Mouse (Mus musculus): ENCODE data around the gene D630039A03Rik.

DNA sequence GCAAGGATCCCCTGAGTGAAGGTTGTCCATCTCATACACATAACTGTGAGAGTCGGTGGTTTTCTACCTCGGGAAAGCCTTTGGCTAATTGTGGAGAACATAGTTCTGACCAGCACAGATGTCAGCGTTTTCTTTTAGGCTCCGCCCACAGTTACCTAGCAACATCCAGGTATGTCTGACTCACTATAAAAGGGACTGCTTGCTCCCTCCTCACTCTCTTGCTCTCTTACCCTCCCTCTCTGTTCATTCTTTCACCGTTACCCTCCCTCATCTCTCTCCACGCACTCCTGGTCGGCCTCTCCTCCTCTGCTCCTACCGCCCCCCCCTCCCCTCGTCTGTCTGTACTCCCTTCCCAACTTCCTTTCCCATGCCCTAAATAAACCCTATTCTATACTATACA, 11.5 kb downstream of the D630039A03Rik start:
- TF ChIP-seq CTCF (conservative IDR thresholded peaks at IDR 0.05; ENCODE audit: low read length) (no peak), POU5F1 (IDR thresholded peaks at IDR 0.05; ENCODE audit: borderline replicate concordance, low read length) (no peak)
